Mouse (Mus musculus) left cerebral cortex, postnatal 36 days (tissue): Measurements from ENCODE around the gene 0610030E20Rik. TPM values are rescaled to one million over a fixed set of nuclear protein-coding genes. Genes with fewer than 3 reads are reported as not detected.

Source experiments
- DNase-seq, 2 experiments: peaks; one replicate each; pipeline ENCODE4 v3.0.0; 2021 to 2022; ENCODE audit warnings: low spot score in 2 of 2, mixed read lengths in 1 of 2
- intact Hi-C: fragments of 180-260 bp; cut with DNase I; formaldehyde crosslinking; loops from one replicate; pipeline ENCODE4 v1.15.1; 2025
- total RNA-seq, 2 experiments: library from RNA; stranded (reverse); gene quantifications; 2 replicates each; pipeline ENCODE4 v1.2.3; 2021

The 0610030E20Rik gene
- total RNA-seq, 2 experiments from 2014 or later: 13.9 to 19.0 TPM

GRCm38 (mm10) chr6:72345633-72346032, 1.5 kb upstream of the 0610030E20Rik start:
- intact Hi-C loops: no loop called here
- no peak for DNase-seq

DNA sequence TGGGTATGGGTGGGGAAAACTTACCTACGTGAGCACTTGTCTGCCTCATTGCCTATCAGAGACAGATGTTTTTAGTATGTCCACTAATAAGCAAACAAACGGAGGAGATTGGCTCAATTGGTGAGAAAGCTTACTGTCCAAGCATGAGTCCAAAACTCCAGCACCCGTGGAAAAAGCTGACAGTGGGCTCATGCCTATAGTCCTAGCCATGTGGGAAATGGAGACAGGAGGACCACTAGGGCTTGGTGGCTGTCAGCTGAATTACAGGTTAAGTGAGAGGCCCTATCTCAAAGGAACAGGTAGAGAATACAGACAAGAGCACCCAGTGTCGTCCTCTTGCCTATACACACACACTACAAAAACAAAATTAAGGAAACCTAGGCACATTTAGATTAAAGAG, 856 bp upstream of the 0610030E20Rik start:
- DNase-seq: no peak
- intact Hi-C loops: no loop called here

- intact Hi-C loops: no loop called here
- DNase-seq: no peak
These were observed 1.3 kb downstream of the 0610030E20Rik start for GRCm38 (mm10) chr6:72348411-72348810.

- no peak for DNase-seq
These were observed 3.1 kb downstream of the 0610030E20Rik start for GRCm38 (mm10) chr6:72350214-72350613.

GRCm38 (mm10) chr6:72352636-72353405, 5.7 kb downstream of the 0610030E20Rik start:
- intact Hi-C loops: no loop called here
- DNase-seq: no peak

More at GRCm38 (mm10) chr6:72350214-72350613, 3.1 kb downstream of the 0610030E20Rik start:
- intact Hi-C loops: no loop called here

DNA sequence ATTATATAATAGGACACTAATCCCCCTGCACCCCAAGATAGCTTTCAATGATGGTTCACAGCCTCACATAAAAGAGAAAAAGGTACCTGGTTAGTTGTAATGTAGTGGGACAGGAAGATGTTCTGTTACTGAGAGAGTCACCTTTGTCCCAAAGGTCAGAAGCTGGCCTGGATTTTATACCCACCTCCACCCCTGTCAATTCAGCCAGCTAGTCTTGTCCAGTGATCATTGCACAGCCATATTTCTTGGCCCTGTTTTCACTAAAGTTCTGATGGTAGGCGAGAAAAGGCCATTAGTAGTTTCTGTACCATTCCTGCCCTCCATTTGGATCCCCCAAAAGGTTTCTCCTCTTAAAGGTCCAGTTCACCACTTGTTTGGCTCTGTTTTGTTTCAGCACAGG, 6.9 kb downstream of the 0610030E20Rik start:
- DNase-seq: no peak
- intact Hi-C loops: no loop called here

DNA sequence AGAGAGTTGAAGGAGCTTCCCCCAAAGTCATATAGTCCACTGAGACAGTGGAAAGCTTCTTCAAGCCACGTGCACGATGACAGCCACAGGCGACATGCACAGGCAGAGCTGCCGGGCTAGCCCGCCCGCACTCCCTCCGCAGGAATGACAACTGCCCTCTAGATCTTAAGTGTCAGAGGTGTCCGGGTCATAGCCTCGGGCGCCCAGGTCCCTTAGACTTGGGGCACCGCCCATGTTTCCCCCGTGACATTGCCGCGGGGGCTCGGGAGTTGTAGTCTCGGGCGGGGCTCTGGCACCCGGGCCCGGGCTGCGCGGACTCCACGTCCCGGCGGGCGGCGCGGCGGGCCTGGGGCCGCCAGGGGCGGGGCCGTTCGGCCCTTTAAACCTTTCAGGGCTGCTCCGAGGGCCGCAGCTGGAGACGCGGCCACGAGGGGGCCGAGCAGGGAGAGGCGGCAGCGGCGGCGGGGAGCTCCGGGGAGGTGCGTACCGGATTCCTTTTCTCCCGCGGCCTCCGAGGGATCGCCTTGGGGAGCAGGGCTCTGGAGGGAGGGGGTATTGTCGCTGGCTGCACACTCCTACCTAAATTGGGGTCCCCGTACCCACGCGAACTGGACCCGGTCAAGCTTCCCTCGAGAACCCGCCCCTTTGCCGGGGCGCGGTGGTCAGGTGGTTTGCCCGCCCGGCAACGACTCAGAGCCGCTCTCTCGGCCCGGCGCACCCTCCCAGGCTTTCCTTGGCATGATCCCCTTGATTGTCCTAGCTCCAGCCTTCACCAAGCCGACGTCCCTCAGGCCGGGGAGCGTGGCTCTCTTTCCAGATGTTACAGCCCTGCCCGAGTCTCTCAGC, 8.2 kb downstream of the 0610030E20Rik start, which contains the start of gene Tmem150a:
Gene Tmem150a, plus strand, starts transcription at position 382 of the 846 bp plus-strand sequence.
- peak; percentile 73 to 75 for DNase-seq
- intact Hi-C loops: no loop called here

DNA sequence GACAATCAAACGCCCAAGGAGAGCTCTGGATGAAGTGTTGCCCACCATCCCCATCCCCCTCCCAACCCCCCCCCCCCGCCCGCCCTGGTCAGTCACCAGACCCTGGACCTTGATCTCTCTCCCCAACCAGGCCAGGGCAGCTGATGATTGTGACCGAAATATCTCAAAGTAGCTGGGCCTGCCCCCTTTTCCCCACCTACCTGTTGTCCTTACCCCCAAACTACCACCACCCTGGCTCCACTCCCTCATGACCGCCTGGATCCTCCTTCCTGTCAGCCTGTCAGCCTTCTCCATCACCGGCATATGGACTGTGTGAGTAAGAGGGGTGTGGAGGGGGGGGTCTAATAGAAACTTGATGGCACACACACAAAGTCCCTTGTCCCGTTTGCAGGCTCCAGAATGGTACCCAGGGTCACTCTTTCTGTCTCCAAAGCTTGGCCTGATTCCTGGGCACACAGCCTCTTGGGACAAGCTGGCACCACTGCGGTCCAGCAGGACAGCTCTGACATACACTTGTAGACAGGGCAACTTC, 8.9 kb downstream of the 0610030E20Rik start:
- intact Hi-C loops: no loop called here
- no peak for DNase-seq

DNA sequence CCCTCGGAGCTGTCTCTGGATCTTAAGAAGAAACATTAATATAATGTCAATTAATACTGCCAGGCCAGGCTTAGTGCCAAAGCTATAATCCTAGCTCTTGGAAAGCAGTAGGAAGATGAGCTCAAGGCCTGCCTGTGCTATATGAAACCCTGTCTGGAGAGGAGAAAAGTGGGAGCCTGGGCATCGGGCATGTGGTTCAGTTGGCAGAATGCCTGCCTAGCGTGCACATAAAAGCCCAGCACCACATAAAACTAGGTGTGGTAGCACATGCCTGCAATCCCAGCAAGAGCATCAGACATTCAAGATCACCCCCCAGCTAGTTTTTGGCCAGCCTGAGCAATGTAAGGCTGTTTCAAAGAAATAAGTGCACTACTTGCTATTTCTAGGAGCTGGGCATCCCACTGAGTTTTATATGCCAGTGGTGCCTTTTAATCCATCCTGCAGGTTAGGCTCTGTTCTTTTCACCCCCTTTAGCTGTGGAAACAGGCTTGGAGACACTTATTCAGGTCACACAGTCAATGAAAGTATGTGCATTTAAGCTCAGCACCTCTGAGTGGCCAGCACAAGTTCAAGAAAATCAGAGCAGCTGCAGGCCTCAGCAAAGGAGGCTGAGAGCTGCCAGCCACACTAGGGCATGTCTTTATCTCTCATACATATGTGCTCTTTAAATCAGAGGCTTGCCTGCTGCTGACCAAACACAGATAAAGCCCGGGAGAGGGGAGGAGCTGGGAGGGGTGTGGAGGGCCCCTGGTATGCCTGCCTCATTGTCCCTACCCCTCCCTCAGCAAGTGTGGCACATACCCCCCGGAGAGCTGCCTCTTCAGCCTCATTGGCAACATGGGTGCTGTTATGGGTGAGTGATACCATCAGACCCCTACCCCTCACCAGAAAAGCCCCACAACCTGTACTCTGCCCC, 10.3 kb downstream of the 0610030E20Rik start:
- DNase-seq: no peak
- intact Hi-C loops: no loop called here

DNA sequence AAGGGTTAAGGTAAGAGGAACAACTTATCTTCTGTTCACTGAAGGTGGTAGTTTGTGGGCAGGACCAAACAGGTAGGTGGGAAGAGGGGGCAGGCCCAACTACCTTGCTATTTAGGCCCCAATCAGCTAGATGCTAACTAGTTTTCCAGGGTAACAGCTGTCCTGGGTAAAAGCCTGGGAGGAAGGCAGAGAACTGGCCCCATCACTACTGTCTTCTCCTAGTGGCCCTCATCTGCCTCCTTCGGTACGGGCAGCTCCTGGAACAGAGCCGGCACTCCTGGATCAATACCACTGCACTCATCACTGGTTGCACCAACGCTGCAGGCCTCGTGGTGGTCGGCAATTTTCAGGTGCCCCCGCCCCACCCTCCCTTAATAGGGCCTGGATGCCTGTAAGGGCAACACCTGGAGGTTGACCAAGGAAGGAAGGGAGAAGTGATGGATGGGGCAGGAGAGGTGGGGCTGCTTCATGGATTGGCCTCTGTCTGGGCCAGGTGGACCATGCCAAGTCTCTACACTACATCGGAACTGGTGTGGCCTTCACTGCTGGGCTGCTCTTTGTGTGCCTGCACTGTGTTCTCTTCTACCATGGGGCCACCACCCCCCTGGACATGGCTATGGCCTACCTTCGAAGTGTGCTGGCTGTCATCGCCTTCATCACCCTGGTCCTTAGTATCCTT, 11.1 kb downstream of the 0610030E20Rik start:
- no peak for DNase-seq
- intact Hi-C loops: no loop called here

GRCm38 (mm10) chr6:72359343-72359742, 12.2 kb downstream of the 0610030E20Rik start:
- intact Hi-C loops: no loop called here

GRCm38 (mm10) chr6:72359891-72360598, 12.9 kb downstream of the 0610030E20Rik start:
- intact Hi-C loops: no loop called here
- DNase-seq: no peak

More at GRCm38 (mm10) chr6:72359343-72359742, 12.2 kb downstream of the 0610030E20Rik start:
- DNase-seq: no peak

GRCm38 (mm10) chr6:72360599-72360935, 13.4 kb downstream of the 0610030E20Rik start:
- intact Hi-C loops: no loop called here
- no peak for DNase-seq

- DNase-seq: no peak
- intact Hi-C loops: no loop called here
These were observed 14.0 kb downstream of the 0610030E20Rik start for GRCm38 (mm10) chr6:72361121-72361551.

GRCm38 (mm10) chr6:72362132-72363028, 15.3 kb downstream of the 0610030E20Rik start:
- intact Hi-C loops: no loop called here
- peak; percentile 94 to 95 for DNase-seq

DNA sequence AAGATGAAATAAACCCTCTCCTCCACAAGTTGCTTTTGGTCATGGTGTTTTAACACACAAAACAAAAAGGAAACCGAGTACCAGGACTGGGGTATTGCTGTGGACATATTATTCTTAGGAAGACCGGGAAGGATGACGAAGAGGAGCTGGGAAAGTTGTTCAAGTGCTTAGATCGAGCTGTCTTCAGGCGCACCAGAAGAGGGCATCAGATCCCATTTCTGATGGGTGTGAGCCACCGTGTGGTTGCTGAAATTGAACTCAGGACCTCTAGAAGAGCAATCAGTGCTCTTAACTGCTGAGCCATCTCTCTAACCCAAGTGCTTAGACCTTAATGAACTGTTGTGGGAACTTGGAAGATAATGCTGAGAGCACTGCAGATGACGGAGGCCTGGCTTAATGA, 16.9 kb downstream of the 0610030E20Rik start:
- intact Hi-C loops: no loop called here
- no peak for DNase-seq

- no peak for DNase-seq
- intact Hi-C loops: loop anchor here (5.0 kb wide), 1 partner anchor 42 kb away; no protein-coding TSS in a partner anchor
These were observed 17.9 kb downstream of the 0610030E20Rik start for GRCm38 (mm10) chr6:72364985-72365384.
